Mouse (Mus musculus) heart, adult 2 months (tissue): ENCODE data around the gene Pus3.

ENCODE experiments used
- CTCF ChIP-seq: fragments of 200-600 bp; IDR thresholded peaks from 2 replicates; pipeline ENCODE4 v1.8.1; 2022; ENCODE audit warnings: antibody characterized with exemption, mild to moderate bottlenecking, moderate library complexity
- EP300 ChIP-seq: fragments of 200-500 bp; IDR thresholded peaks from 2 replicates; pipeline ENCODE4 v1.6.1; 2011; ENCODE audit warnings: low read depth, low read length, control low read depth; ENCODE audit not compliant: insufficient read depth
- POLR2A ChIP-seq: fragments of 200-500 bp; IDR thresholded peaks from 2 replicates; pipeline ENCODE4 v1.6.1; 2011; ENCODE audit warnings: mild to moderate bottlenecking, low read depth, low read length, control low read depth; ENCODE audit not compliant: insufficient read depth

GRCm38 (mm10) chr9:35535876-35536275 is 22.5 kb upstream of the Pus3 start:
- no peak for TF ChIP-seq POLR2A
- no peak for TF ChIP-seq CTCF
- no peak for TF ChIP-seq EP300
